Mouse (Mus musculus) ES-E14 (cell line): Measurements from ENCODE around the gene Ly86. TPM values are rescaled to one million over a fixed set of nuclear protein-coding genes. Genes with fewer than 3 reads are reported as not detected.

ENCODE experiments used
- DNase-seq: peaks from one replicate; pipeline ENCODE4 v3.0.0-alpha.2; 2013; ENCODE audit warnings: low read depth, low spot score
- H3K27ac ChIP-seq: 2 replicates; pipeline ENCODE4 v1.5.1; 2012; ENCODE audit warnings: low read depth, mild to moderate bottlenecking, low read length, moderate library complexity, mixed read lengths; ENCODE audit not compliant: poor library complexity, insufficient read depth, severe bottlenecking
- H3K36me3 ChIP-seq: 2 replicates; pipeline ENCODE4 v1.6.1; 2012; ENCODE audit warnings: mild to moderate bottlenecking, low read length, moderate library complexity, mixed read lengths; ENCODE audit not compliant: control insufficient read depth, poor library complexity, insufficient read depth, severe bottlenecking
- H3K4me1 ChIP-seq, 2 experiments: fragments of 150-350 bp in 1 of 2; sonication (generic) in 1 of 2; 2 replicates each; pipeline ENCODE4 v1.6.1; 2012; ENCODE audit warnings: low read length in 2 of 2, mild to moderate bottlenecking in 1 of 2, mixed read lengths in 1 of 2; ENCODE audit not compliant: control insufficient read depth in 2 of 2, insufficient read depth in 2 of 2, poor library complexity in 1 of 2
- H3K4me3 ChIP-seq, 2 experiments: fragments of 150-350 bp in 1 of 2; sonication (generic) in 1 of 2; 2 replicates each; pipeline ENCODE4 v1.5.1; 2012; ENCODE audit warnings: low read length in 2 of 2, low read depth in 1 of 2, mild to moderate bottlenecking in 1 of 2, mixed read lengths in 1 of 2; ENCODE audit not compliant: insufficient read depth in 1 of 2, poor library complexity in 1 of 2, severe bottlenecking in 1 of 2
- H3K9ac ChIP-seq: 2 replicates; pipeline ENCODE4 v1.6.1; 2012; ENCODE audit warnings: low read depth, mild to moderate bottlenecking, low read length, mixed read lengths; ENCODE audit not compliant: poor library complexity, insufficient read depth, severe bottlenecking
- H3K9me3 ChIP-seq: fragments of 150-350 bp; sonication (generic); 2 replicates; pipeline ENCODE4 v1.6.1; 2012; ENCODE audit warnings: low read depth, mild to moderate bottlenecking, low read length; ENCODE audit not compliant: control insufficient read depth, insufficient read depth
- CHD2 ChIP-seq: IDR thresholded peaks from 2 replicates; pipeline ENCODE4 v1.6.1; 2014; ENCODE audit warnings: mild to moderate bottlenecking, low read depth, low read length, inconsistent platforms
- HCFC1 ChIP-seq: IDR thresholded peaks from 2 replicates; pipeline ENCODE4 v1.6.1; 2012; ENCODE audit warnings: low read length, inconsistent platforms, borderline replicate concordance; ENCODE audit not compliant: insufficient read depth
- MAFK ChIP-seq: IDR thresholded peaks from 2 replicates; pipeline ENCODE4 v1.6.1; 2014; ENCODE audit warnings: mild to moderate bottlenecking, low read depth, low read length, inconsistent platforms; ENCODE audit not compliant: insufficient read depth
- ZC3H11A ChIP-seq: IDR thresholded peaks from 2 replicates; pipeline ENCODE4 v1.6.1; 2012; ENCODE audit warnings: low read depth, mild to moderate bottlenecking, inconsistent platforms, low read length, borderline replicate concordance
- ZNF384 ChIP-seq: IDR thresholded peaks from 2 replicates; pipeline ENCODE4 v1.6.1; 2012; ENCODE audit warnings: low read depth, low read length, inconsistent platforms
- in situ Hi-C, 2 experiments: fragments of 600-800 bp; cut with MboI; formaldehyde crosslinking; loops; one replicate each; pipeline ENCODE4 v1.15.1; 2025; ENCODE audit warnings: low sequenced_read_pairs in 2 of 2, inconsistent platforms in 1 of 2; ENCODE audit not compliant: unreplicated experiment in 2 of 2
- total RNA-seq: library from RNA; depleted of rRNA; stranded (reverse); fragments of 300-350 nt; gene quantifications from 2 replicates; pipeline ENCODE4 v1.2.3, GENCODE M21; 2012

Ly86 gene
- total RNA-seq, 1 experiment, result 0.94 TPM

- TF ChIP-seq HCFC1 (no peak), MAFK (no peak), CHD2 (no peak), ZC3H11A (no peak), ZNF384 (no peak)
- Histone ChIP-seq H3K9me3 (no peaks in the 10 kb centered on the region), H3K4me1 (peaks cover 7 to 38% of the 10 kb centered on the region in 2 experiments), H3K9ac (peak overlapping the region; percentile 65), H3K4me3 (peak overlapping the region; percentile 52 to 72), H3K36me3 (no peaks in the 10 kb centered on the region), H3K27ac (peak overlapping the region; percentile 63)
- in situ Hi-C loops, result no loop called here
- peak; percentile 73 for DNase-seq
Measured at GRCm38 (mm10) chr13:37452022-37452941, 107.3 kb downstream of the Ly86 start.

DNA sequence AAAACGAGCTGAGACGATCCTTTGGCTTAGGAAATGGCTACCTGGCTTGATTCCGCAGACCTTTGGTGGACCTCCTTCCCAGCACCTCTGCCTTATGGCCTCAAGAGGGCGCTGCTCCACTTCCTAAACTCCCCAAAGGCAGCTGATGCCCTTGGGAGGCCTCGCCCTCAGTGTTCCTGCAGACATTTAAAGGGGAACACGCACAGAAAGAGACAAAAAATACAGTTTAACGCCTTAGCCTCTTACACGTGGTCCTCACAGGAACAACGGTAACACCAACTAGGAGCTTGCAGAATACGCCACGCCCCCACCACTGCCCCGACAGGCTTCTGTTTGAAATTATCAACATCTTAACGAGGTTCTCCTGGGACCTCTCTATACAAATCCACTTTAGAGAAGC is 108.2 kb downstream of the Ly86 start:
- peak overlapping the region; percentile 48 to 72 for H3K4me3 ChIP-seq
- H3K27ac ChIP-seq, result peak overlapping the region; percentile 63; the same call in 1 of the 2 replicates
- in situ Hi-C loops, result no loop called here
- DNase-seq, result peak; percentile 94
- H3K9me3 ChIP-seq, result no peaks in the 10 kb centered on the region
- 0 out of 2 replicates have a peak overlapping the region, but pooled peaks have one; percentile 50 for H3K9ac ChIP-seq
- peaks cover 5 to 42% of the 10 kb centered on the region in 2 experiments for H3K4me1 ChIP-seq
- no peaks in the 10 kb centered on the region for H3K36me3 ChIP-seq
- TF ChIP-seq HCFC1, result no peak
- no peak for TF ChIP-seq CHD2
- TF ChIP-seq ZNF384, result no peak
- no peak for TF ChIP-seq MAFK
- no peak for TF ChIP-seq ZC3H11A

GRCm38 (mm10) chr13:37454356-37454755 is 109.3 kb downstream of the Ly86 start:
- Histone ChIP-seq H3K9me3 (no peaks in the 10 kb centered on the region), H3K36me3 (no peaks in the 10 kb centered on the region), H3K4me3 (no peak overlapping the region), H3K27ac (peak overlapping the region; percentile 46), H3K9ac (peak overlapping the region; percentile 19; the same call in 1 of the 2 replicates), H3K4me1 (peaks cover 5 to 44% of the 10 kb centered on the region in 2 experiments)
- in situ Hi-C loops, result no loop called here
- TF ChIP-seq MAFK (no peak), CHD2 (no peak), ZNF384 (no peak), ZC3H11A (no peak), HCFC1 (no peak)
- DNase-seq, result no peak

DNA sequence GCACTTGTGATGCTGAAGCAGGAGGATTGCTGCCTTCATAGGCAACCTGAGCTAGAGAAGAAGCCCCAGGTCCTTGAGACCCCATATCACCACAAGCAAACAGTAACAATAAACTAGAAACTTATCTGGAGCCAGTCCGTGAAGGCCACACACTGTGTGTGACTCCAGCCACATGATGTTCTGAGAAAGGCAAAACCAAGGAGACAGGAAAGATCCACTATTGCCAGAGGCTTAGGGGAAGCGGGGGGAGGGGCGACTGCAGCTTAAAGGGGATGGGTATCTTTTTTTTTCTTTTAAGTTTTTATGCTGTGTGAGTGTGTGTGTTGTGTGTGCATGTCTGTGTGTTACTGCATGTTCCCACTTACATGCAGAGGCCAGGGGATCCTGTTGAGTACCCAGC is 110.6 kb downstream of the Ly86 start:
- Histone ChIP-seq H3K27ac (no peak overlapping the region), H3K4me1 (peaks cover 5 to 44% of the 10 kb centered on the region in 2 experiments), H3K9me3 (no peaks in the 10 kb centered on the region), H3K9ac (no peak overlapping the region), H3K4me3 (no peak overlapping the region), H3K36me3 (no peaks in the 10 kb centered on the region)
- no peak for TF ChIP-seq ZNF384
- TF ChIP-seq CHD2, result no peak
- TF ChIP-seq ZC3H11A, result no peak
- TF ChIP-seq HCFC1, result no peak
- no peak for TF ChIP-seq MAFK
- no peak for DNase-seq
- in situ Hi-C loops, result no loop called here
